Mouse (Mus musculus) heart, embryonic 12.5 days (tissue): ENCODE measurements at regions not wholly inside any gene's neighbourhood (a gene's known extent, or its start where the extent isn't known, plus 50 kb on each side); places are given as distances from the start of the nearest gene placed in this dataset.

ENCODE experiments used
- ATAC-seq: fragments of 200-750 bp; cut with Nextera tagmentation; 2 replicates; pipeline ENCODE4 v1.8.0; 2017; ENCODE audit warnings: moderate TSS enrichment, moderate library complexity; ENCODE audit not compliant: insufficient number of reproducible peaks, low FRiP score
- H3K27ac ChIP-seq: fragments of 300-500 bp; sonication (generic); 2 replicates; pipeline ENCODE4 v1.5.1; 2016; ENCODE audit warnings: mild to moderate bottlenecking, moderate library complexity; ENCODE audit not compliant: poor library complexity, severe bottlenecking
- H3K27me3 ChIP-seq: fragments of 300-500 bp; sonication (generic); replicated peaks from 2 replicates; pipeline ENCODE4 v1.6.1; 2016; ENCODE audit warnings: mild to moderate bottlenecking, moderate library complexity
- H3K36me3 ChIP-seq: fragments of 300-500 bp; sonication (generic); 2 replicates; pipeline ENCODE4 v1.6.1; 2016; ENCODE audit warnings: mild to moderate bottlenecking, moderate library complexity
- H3K4me1 ChIP-seq: fragments of 300-500 bp; sonication (generic); replicated peaks from 2 replicates; pipeline ENCODE4 v1.6.1; 2016; ENCODE audit warnings: mild to moderate bottlenecking
- H3K4me2 ChIP-seq: fragments of 300-500 bp; sonication (generic); 2 replicates; pipeline ENCODE4 v1.6.1; 2016; ENCODE audit warnings: mild to moderate bottlenecking, moderate library complexity
- H3K4me3 ChIP-seq: fragments of 300-500 bp; sonication (generic); 2 replicates; pipeline ENCODE4 v1.5.1; 2016; ENCODE audit warnings: mild to moderate bottlenecking
- H3K9ac ChIP-seq: fragments of 300-500 bp; sonication (generic); 2 replicates; pipeline ENCODE4 v1.6.1; 2016; ENCODE audit warnings: mild to moderate bottlenecking, moderate library complexity
- H3K9me3 ChIP-seq: fragments of 300-500 bp; sonication (generic); replicated peaks from 2 replicates; pipeline ENCODE4 v1.6.1; 2016; ENCODE audit warnings: mild to moderate bottlenecking, moderate library complexity
- WGBS: fragments of 180-500 bp; shearing (Covaris S2); methylation state at CpG from one replicate; pipeline ENCODE4 v1.1.7; 2016; 5-methylcytosine and 5-hydroxymethylcytosine counted together

GRCm38 (mm10) chr8:107672691-107673090 is 84.4 kb upstream of the Psmd7 start:
- H3K9ac ChIP-seq, result no peak overlapping the region
- H3K27me3 ChIP-seq, result no peaks in the 10 kb centered on the region
- H3K27ac ChIP-seq, result no peak overlapping the region
- 83% methylated on average over 6 of the region's 6 CpGs for WGBS
- no peak overlapping the region for H3K4me3 ChIP-seq
- ATAC-seq, result no peak
- no peak overlapping the region for H3K4me2 ChIP-seq
- no peaks in the 10 kb centered on the region for H3K36me3 ChIP-seq
- H3K4me1 ChIP-seq, result no peaks in the 10 kb centered on the region
- peaks cover 3% of the 10 kb centered on the region; the same call in 1 of the 2 replicates for H3K9me3 ChIP-seq

DNA sequence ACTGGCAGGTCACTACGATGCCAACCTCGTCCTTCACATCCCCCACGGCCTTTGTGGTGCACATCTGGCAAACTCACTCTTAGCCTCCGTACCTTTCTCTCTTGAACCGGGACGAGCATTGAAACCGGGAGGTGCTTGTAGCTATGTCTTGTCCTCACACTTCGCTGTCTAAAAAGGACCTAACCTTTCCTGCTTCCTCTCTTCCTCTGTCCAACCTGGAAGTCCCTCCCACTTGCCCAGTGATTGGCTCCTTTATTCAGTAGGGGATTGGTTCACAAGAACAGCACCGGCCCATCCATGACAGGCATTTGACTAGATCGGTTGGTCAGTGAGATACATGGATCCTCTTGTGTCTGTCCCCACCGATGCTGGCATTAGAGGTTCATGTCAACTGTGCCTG is 93.8 kb upstream of the Psmd7 start:
- Histone ChIP-seq H3K9ac (no peak overlapping the region), H3K36me3 (no peaks in the 10 kb centered on the region), H3K27ac (no peak overlapping the region), H3K9me3 (peaks cover 4% of the 10 kb centered on the region; the same call in 1 of the 2 replicates), H3K27me3 (no peaks in the 10 kb centered on the region), H3K4me1 (no peaks in the 10 kb centered on the region), H3K4me3 (no peak overlapping the region), H3K4me2 (no peak overlapping the region)
- ATAC-seq, result no peak
- 85% methylated on average over 11 of the region's 11 CpGs for WGBS

DNA sequence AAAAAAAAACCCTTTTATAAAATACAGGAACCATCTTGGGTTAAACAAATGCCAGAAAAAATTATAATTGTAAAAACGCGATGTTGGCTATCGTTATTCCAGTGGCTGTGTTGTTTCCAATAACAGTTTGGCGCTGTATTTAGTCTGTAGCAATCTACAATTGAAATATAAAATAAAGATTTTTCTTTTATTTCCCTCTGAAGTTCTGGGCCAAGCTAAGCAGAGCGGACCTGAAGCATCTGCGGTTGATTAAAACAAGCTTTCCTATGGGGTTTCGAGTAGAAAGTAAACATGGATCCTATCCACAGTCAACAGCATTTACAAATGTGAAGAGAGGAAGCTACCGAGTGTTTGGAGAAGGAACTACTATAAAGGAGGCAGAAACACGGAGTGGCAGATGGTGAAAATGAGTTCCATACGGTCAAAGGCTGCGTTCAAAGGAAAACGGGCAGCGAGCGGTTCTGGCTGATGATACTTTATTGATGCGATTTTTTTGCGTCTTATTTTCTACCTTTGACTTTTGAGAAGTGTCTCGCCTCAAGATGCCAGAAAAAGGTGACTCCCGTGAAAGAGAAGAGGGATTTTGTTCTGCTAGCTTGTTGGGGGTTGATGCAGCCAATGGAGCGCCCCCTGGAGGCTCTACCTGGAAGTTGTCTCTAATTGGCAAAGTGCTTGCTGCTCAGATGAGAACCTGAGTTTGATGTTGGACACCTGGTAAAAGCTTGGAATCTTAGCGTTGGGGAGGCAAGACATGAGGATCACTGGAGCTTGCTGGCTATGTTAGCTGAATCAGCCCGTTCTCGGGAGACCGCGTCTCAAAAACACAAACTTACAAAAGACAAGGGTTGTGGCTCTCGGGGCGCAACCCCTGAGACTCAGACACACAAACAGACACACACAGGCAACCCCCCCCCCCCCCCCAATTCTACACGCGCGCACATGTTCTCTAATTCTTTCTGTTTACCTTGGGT is 96.7 kb upstream of the Psmd7 start:
- Histone ChIP-seq H3K27me3 (no peaks in the 10 kb centered on the region), H3K4me2 (no peak overlapping the region), H3K4me3 (no peak overlapping the region), H3K9me3 (0 out of 2 replicates have a peak, but pooled peaks cover 3% of the 10 kb centered on the region), H3K4me1 (no peaks in the 10 kb centered on the region), H3K9ac (no peak overlapping the region), H3K36me3 (no peaks in the 10 kb centered on the region), H3K27ac (no peak overlapping the region)
- no peak for ATAC-seq
- 61% methylated on average over 29 of the region's 29 CpGs for WGBS

- no peak overlapping the region for H3K27ac ChIP-seq
- 0 out of 2 replicates have a peak, but pooled peaks cover 3% of the 10 kb centered on the region for H3K9me3 ChIP-seq
- no peaks in the 10 kb centered on the region for H3K27me3 ChIP-seq
- WGBS, result 64% methylated on average over 5 of the region's 5 CpGs
- no peak for ATAC-seq
- H3K4me1 ChIP-seq, result no peaks in the 10 kb centered on the region
- no peak overlapping the region for H3K4me2 ChIP-seq
- no peak overlapping the region for H3K9ac ChIP-seq
- H3K4me3 ChIP-seq, result no peak overlapping the region
- no peaks in the 10 kb centered on the region for H3K36me3 ChIP-seq
Observed at GRCm38 (mm10) chr8:107686936-107687335, 98.7 kb upstream of the Psmd7 start.

DNA sequence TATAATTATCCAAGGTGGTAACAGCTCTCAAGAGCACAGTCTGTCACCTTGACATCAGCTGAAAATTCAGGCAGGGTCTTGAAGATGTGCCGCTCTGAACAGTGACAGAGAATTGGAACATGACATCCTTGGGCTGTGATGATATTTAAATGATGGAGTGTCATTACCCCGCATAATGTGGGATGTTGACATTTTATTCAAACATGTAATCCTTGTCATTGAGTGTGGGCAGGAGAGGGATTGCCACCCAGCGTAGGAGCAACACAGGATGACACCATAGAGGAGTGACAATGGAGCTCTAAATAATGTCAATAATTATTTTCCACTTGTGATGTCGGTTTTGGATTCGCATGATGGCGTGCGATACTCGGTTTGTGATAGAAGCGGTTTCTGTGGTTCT is 99.3 kb upstream of the Psmd7 start:
- Histone ChIP-seq H3K9ac (no peak overlapping the region), H3K36me3 (no peaks in the 10 kb centered on the region), H3K4me3 (no peak overlapping the region), H3K4me1 (no peaks in the 10 kb centered on the region), H3K27ac (no peak overlapping the region), H3K9me3 (0 out of 2 replicates have a peak, but pooled peaks cover 3% of the 10 kb centered on the region), H3K4me2 (no peak overlapping the region), H3K27me3 (no peaks in the 10 kb centered on the region)
- WGBS, result 93% methylated on average over 9 of the region's 9 CpGs
- ATAC-seq, result no peak

DNA sequence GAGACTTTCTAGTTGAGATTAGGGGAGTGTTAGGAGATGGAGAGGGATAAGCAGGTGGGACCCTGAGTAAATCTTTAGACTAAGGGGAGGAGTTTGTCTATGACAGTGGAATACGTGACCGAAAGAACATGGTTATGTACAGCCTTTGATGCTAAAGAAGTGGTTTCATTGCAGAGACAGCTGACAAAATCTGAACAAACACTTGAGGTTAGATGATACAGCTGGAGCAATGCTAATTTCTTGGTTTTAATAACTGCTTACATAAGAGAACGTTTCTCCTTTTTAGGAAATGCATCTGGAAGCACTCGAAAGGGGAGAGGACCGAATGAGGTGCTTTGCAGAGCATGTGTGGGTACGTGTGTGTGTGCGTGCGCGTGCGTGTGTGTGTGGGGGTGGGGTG is 100.8 kb upstream of the Psmd7 start:
- Histone ChIP-seq H3K27ac (no peak overlapping the region), H3K27me3 (no peaks in the 10 kb centered on the region), H3K9ac (no peak overlapping the region), H3K4me1 (no peaks in the 10 kb centered on the region), H3K9me3 (0 out of 2 replicates have a peak, but pooled peaks cover 3% of the 10 kb centered on the region), H3K36me3 (no peaks in the 10 kb centered on the region), H3K4me2 (no peak overlapping the region), H3K4me3 (no peak overlapping the region)
- no peak for ATAC-seq
- WGBS, result 89% methylated on average over 10 of the region's 10 CpGs

DNA sequence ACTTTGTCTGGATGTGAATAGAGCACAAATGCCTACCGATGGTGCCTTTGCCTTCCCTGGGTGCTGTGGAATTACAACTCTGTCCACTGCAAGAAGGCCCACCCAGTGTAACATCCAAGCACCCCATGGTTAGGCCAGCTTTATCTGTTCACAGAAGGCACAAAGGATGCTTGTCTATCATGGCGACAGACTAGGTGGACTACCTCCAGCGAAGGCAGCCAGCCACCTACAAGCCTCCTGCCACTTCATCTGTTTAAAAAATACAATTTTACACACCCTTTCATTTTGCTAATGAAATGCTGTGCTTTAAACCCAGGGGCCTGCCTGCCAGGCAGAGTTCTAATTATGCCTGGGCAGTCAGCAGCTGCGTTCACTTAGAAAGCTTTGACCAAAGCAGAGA is 103.0 kb upstream of the Psmd7 start:
- Histone ChIP-seq H3K4me3 (no peak overlapping the region), H3K36me3 (no peaks in the 10 kb centered on the region), H3K4me2 (no peak overlapping the region), H3K27ac (no peak overlapping the region), H3K9ac (no peak overlapping the region), H3K27me3 (no peaks in the 10 kb centered on the region), H3K4me1 (no peaks in the 10 kb centered on the region), H3K9me3 (0 out of 2 replicates have a peak, but pooled peaks cover 3% of the 10 kb centered on the region)
- 79% methylated on average over 4 of the region's 4 CpGs for WGBS
- no peak for ATAC-seq

- Histone ChIP-seq H3K4me3 (no peak overlapping the region), H3K4me2 (no peak overlapping the region), H3K9me3 (no peaks in the 10 kb centered on the region), H3K9ac (no peak overlapping the region), H3K36me3 (no peaks in the 10 kb centered on the region), H3K4me1 (no peaks in the 10 kb centered on the region; the same call in 1 of the 2 replicates), H3K27ac (no peak overlapping the region), H3K27me3 (no peaks in the 10 kb centered on the region)
- 81% methylated on average over 20 of the region's 20 CpGs for WGBS
- no peak for ATAC-seq
Observed at GRCm38 (mm10) chr8:107696384-107697346, 108.4 kb upstream of the Psmd7 start.

DNA sequence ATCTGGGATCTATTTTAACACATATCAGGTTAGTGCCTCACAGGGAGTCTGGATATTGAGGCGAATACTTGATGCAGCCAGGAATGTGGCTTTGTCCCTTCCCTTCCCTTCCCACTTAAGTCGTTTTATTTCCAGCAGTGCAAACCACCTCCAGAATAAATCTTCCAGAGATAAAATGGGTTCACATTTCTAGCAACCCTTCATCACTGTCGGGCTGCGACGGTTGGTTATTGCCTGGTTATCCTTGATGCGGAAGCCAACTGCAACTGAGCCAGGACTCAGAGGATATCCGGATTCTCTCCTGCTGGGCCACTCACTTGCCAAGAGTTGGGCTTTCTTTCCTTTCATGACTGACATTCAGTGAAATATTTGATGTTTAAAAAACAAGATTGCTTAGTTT is 111.0 kb upstream of the Psmd7 start:
- Histone ChIP-seq H3K9ac (no peak overlapping the region), H3K4me2 (no peak overlapping the region), H3K4me3 (no peak overlapping the region), H3K36me3 (no peaks in the 10 kb centered on the region), H3K27ac (no peak overlapping the region), H3K27me3 (no peaks in the 10 kb centered on the region), H3K9me3 (no peaks in the 10 kb centered on the region), H3K4me1 (no peaks in the 10 kb centered on the region; the same call in 1 of the 2 replicates)
- 29% methylated on average over 7 of the region's 7 CpGs for WGBS
- no peak for ATAC-seq

- Histone ChIP-seq H3K36me3 (no peaks in the 10 kb centered on the region), H3K9me3 (no peaks in the 10 kb centered on the region), H3K4me3 (no peak overlapping the region), H3K4me1 (no peaks in the 10 kb centered on the region; the same call in 1 of the 2 replicates), H3K4me2 (no peak overlapping the region), H3K9ac (no peak overlapping the region), H3K27me3 (no peaks in the 10 kb centered on the region), H3K27ac (no peak overlapping the region)
- WGBS, result 75% methylated on average over 3 of the region's 3 CpGs
- ATAC-seq, result no peak
Observed at GRCm38 (mm10) chr8:107699759-107700158, 111.5 kb upstream of the Psmd7 start.

DNA sequence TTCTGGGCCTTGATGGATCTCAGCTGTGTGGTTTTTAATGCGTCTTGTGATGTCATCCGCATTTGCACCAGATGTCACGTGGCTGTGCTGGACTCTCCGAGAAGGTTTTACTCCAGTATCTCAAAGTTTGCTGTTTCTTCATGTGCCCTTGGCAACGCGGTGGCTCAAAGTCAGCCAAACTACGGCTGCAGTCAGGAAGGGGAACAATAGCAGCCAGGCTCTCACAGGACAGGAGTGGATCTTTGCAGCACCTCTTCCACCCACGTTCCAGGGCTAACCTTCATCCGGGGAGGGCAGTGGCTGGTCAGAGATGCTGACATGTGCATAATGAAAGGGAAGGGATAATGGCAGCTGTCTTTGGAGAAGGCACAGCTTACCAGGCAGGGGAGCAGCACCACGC is 127.6 kb upstream of the Psmd7 start:
- 79% methylated on average over 10 of the region's 10 CpGs for WGBS
- Histone ChIP-seq H3K27ac (no peak overlapping the region), H3K36me3 (no peaks in the 10 kb centered on the region), H3K4me3 (no peak overlapping the region), H3K4me2 (no peak overlapping the region), H3K4me1 (no peaks in the 10 kb centered on the region), H3K9ac (no peak overlapping the region), H3K9me3 (no peaks in the 10 kb centered on the region), H3K27me3 (no peaks in the 10 kb centered on the region)
- ATAC-seq, result no peak
